Mouse (Mus musculus) forebrain, embryonic 12.5 days (tissue): ENCODE data around the gene Gmds. TPM values are rescaled to one million over a fixed set of nuclear protein-coding genes. Genes with fewer than 3 reads are reported as not detected.
A peak's percentile ranks its signal among the peaks of the same experiment; 100 is the strongest.

Experiments
- ATAC-seq: fragments of 200-750 bp; cut with Nextera tagmentation; 2 replicates; pipeline ENCODE4 v1.8.0; 2017; ENCODE audit warnings: moderate TSS enrichment; ENCODE audit not compliant: low FRiP score
- H3K27ac ChIP-seq: fragments of 300-500 bp; sonication (generic); 2 replicates; pipeline ENCODE4 v1.5.1; 2016; ENCODE audit warnings: mild to moderate bottlenecking
- H3K27me3 ChIP-seq: fragments of 300-500 bp; sonication (generic); 2 replicates; pipeline ENCODE4 v1.6.1; 2016; ENCODE audit warnings: mild to moderate bottlenecking
- H3K36me3 ChIP-seq: fragments of 300-500 bp; sonication (generic); replicated peaks from 2 replicates; pipeline ENCODE4 v1.6.1; 2016; ENCODE audit warnings: mild to moderate bottlenecking
- H3K4me1 ChIP-seq: fragments of 300-500 bp; sonication (generic); 2 replicates; pipeline ENCODE4 v1.6.1; 2016
- H3K4me2 ChIP-seq: fragments of 300-500 bp; sonication (generic); 2 replicates; pipeline ENCODE4 v1.6.1; 2016; ENCODE audit warnings: mild to moderate bottlenecking, moderate library complexity
- H3K4me3 ChIP-seq: fragments of 300-500 bp; sonication (generic); replicated peaks from 2 replicates; pipeline ENCODE4 v1.5.1; 2016; ENCODE audit warnings: mild to moderate bottlenecking
- H3K9ac ChIP-seq: fragments of 300-500 bp; sonication (generic); 2 replicates; pipeline ENCODE4 v1.6.1; 2016; ENCODE audit warnings: mild to moderate bottlenecking
- H3K9me3 ChIP-seq: fragments of 300-500 bp; sonication (generic); 2 replicates; pipeline ENCODE4 v1.6.1; 2016
- WGBS: fragments of 180-500 bp; shearing (Covaris S2); methylation state at CpG from one replicate; pipeline ENCODE4 v1.1.7; 2016; 5-methylcytosine and 5-hydroxymethylcytosine counted together
- polyA plus RNA-seq: library from polyadenylated mRNA; unstranded; fragments of >200 nt; fragmentation: Nextera tagmentation; extraction: Ambion mirVana; gene quantifications from 2 replicates; pipeline ENCODE4 v1.2.1, GENCODE M21; 2016

Gmds gene
- polyA plus RNA-seq, 1 experiment from 2014 or later: 31.4 TPM

- H3K9me3 ChIP-seq: no peaks in the 10 kb centered on the region
- H3K4me1 ChIP-seq: peaks cover 6% of the 10 kb centered on the region
- H3K27me3 ChIP-seq: no peaks in the 10 kb centered on the region
- no peak overlapping the region for H3K9ac ChIP-seq
- no peaks in the 10 kb centered on the region for H3K36me3 ChIP-seq
- peak; percentile 83 for ATAC-seq
- 0 out of 2 replicates have a peak overlapping the region, but pooled peaks have one; percentile 8 for H3K4me2 ChIP-seq
- H3K4me3 ChIP-seq: no peak overlapping the region
- peak overlapping the region; percentile 36 for H3K27ac ChIP-seq
- 15% methylated on average over 3 of the region's 3 CpGs for WGBS
Measured at GRCm38 (mm10) chr13:32179906-32180305, 158.6 kb downstream of the Gmds start.

GRCm38 (mm10) chr13:32178682-32179081 is 159.9 kb downstream of the Gmds start:
- peaks cover 6% of the 10 kb centered on the region for H3K4me1 ChIP-seq
- no peaks in the 10 kb centered on the region for H3K36me3 ChIP-seq
- no peak overlapping the region for H3K4me2 ChIP-seq
- H3K9ac ChIP-seq: no peak overlapping the region
- 92% methylated on average over 1 of the region's 1 CpGs for WGBS
- H3K27me3 ChIP-seq: no peaks in the 10 kb centered on the region
- H3K27ac ChIP-seq: no peak overlapping the region
- H3K4me3 ChIP-seq: no peak overlapping the region
- ATAC-seq: no peak
- H3K9me3 ChIP-seq: no peaks in the 10 kb centered on the region

GRCm38 (mm10) chr13:32177852-32178453 is 160.6 kb downstream of the Gmds start:
- Histone ChIP-seq H3K4me1 (peaks cover 6% of the 10 kb centered on the region), H3K9me3 (no peaks in the 10 kb centered on the region), H3K4me3 (no peak overlapping the region), H3K9ac (no peak overlapping the region), H3K27me3 (no peaks in the 10 kb centered on the region), H3K27ac (no peak overlapping the region), H3K4me2 (no peak overlapping the region), H3K36me3 (no peaks in the 10 kb centered on the region)
- WGBS: 75% methylated on average over 2 of the region's 2 CpGs
- ATAC-seq: no peak

- ATAC-seq: no peak
- 77% methylated on average over 2 of the region's 2 CpGs for WGBS
- Histone ChIP-seq H3K27me3 (no peaks in the 10 kb centered on the region), H3K9ac (no peak overlapping the region), H3K4me2 (no peak overlapping the region), H3K9me3 (no peaks in the 10 kb centered on the region), H3K36me3 (no peaks in the 10 kb centered on the region), H3K4me1 (peaks cover 5% of the 10 kb centered on the region), H3K4me3 (no peak overlapping the region), H3K27ac (no peak overlapping the region)
Measured at GRCm38 (mm10) chr13:32175028-32175427, 163.5 kb downstream of the Gmds start.

- H3K9me3 ChIP-seq: no peaks in the 10 kb centered on the region
- 54% methylated on average over 5 of the region's 5 CpGs for WGBS
- H3K4me2 ChIP-seq: no peak overlapping the region
- H3K4me1 ChIP-seq: no peaks in the 10 kb centered on the region
- H3K27me3 ChIP-seq: no peaks in the 10 kb centered on the region
- no peak for ATAC-seq
- no peak overlapping the region for H3K4me3 ChIP-seq
- no peak overlapping the region for H3K9ac ChIP-seq
- no peaks in the 10 kb centered on the region for H3K36me3 ChIP-seq
- no peak overlapping the region for H3K27ac ChIP-seq
Measured at GRCm38 (mm10) chr13:32169173-32169572, 169.4 kb downstream of the Gmds start.

GRCm38 (mm10) chr13:32167806-32168205 is 170.7 kb downstream of the Gmds start:
- H3K4me2 ChIP-seq: no peak overlapping the region
- no peak for ATAC-seq
- 87% methylated on average over 6 of the region's 6 CpGs for WGBS
- H3K4me1 ChIP-seq: no peaks in the 10 kb centered on the region
- H3K36me3 ChIP-seq: no peaks in the 10 kb centered on the region
- H3K27me3 ChIP-seq: no peaks in the 10 kb centered on the region
- no peak overlapping the region for H3K4me3 ChIP-seq
- no peak overlapping the region for H3K9ac ChIP-seq
- H3K9me3 ChIP-seq: no peaks in the 10 kb centered on the region
- no peak overlapping the region for H3K27ac ChIP-seq

- H3K9ac ChIP-seq: no peak overlapping the region
- WGBS: 48% methylated on average over 2 of the region's 2 CpGs
- ATAC-seq: no peak
- no peaks in the 10 kb centered on the region for H3K4me1 ChIP-seq
- H3K4me3 ChIP-seq: no peak overlapping the region
- H3K27me3 ChIP-seq: no peaks in the 10 kb centered on the region
- H3K9me3 ChIP-seq: no peaks in the 10 kb centered on the region
- H3K4me2 ChIP-seq: no peak overlapping the region
- H3K27ac ChIP-seq: no peak overlapping the region
- no peaks in the 10 kb centered on the region for H3K36me3 ChIP-seq
Measured at GRCm38 (mm10) chr13:32165581-32165980, 173.0 kb downstream of the Gmds start.

GRCm38 (mm10) chr13:32161567-32161966 is 177.0 kb downstream of the Gmds start:
- Histone ChIP-seq H3K27ac (no peak overlapping the region), H3K27me3 (no peaks in the 10 kb centered on the region), H3K9ac (no peak overlapping the region), H3K36me3 (no peaks in the 10 kb centered on the region), H3K4me2 (no peak overlapping the region), H3K4me3 (no peak overlapping the region), H3K9me3 (no peaks in the 10 kb centered on the region), H3K4me1 (no peaks in the 10 kb centered on the region)
- no peak for ATAC-seq
- 55% methylated on average over 2 of the region's 2 CpGs for WGBS

GRCm38 (mm10) chr13:32158240-32158639 is 180.3 kb downstream of the Gmds start:
- WGBS: 60% methylated on average over 2 of the region's 2 CpGs

GRCm38 (mm10) chr13:32145916-32146315 is 192.6 kb downstream of the Gmds start:
- 68% methylated on average over 1 of the region's 1 CpGs for WGBS

More at GRCm38 (mm10) chr13:32158240-32158639, 180.3 kb downstream of the Gmds start:
- Histone ChIP-seq H3K4me3 (no peak overlapping the region), H3K4me1 (no peaks in the 10 kb centered on the region), H3K36me3 (no peaks in the 10 kb centered on the region), H3K9me3 (no peaks in the 10 kb centered on the region), H3K27ac (no peak overlapping the region), H3K9ac (no peak overlapping the region), H3K4me2 (no peak overlapping the region), H3K27me3 (no peaks in the 10 kb centered on the region)
- no peak for ATAC-seq

GRCm38 (mm10) chr13:32145179-32145578 is 193.4 kb downstream of the Gmds start:
- no peak overlapping the region for H3K4me3 ChIP-seq
- no peaks in the 10 kb centered on the region for H3K4me1 ChIP-seq
- no peaks in the 10 kb centered on the region for H3K9me3 ChIP-seq
- no peak for ATAC-seq
- H3K27ac ChIP-seq: no peak overlapping the region
- H3K27me3 ChIP-seq: no peaks in the 10 kb centered on the region
- 57% methylated on average over 2 of the region's 2 CpGs for WGBS
- H3K9ac ChIP-seq: no peak overlapping the region
- H3K36me3 ChIP-seq: no peaks in the 10 kb centered on the region
- no peak overlapping the region for H3K4me2 ChIP-seq

More at GRCm38 (mm10) chr13:32145916-32146315, 192.6 kb downstream of the Gmds start:
- Histone ChIP-seq H3K36me3 (no peaks in the 10 kb centered on the region), H3K27me3 (no peaks in the 10 kb centered on the region), H3K4me3 (no peak overlapping the region), H3K27ac (no peak overlapping the region), H3K9me3 (no peaks in the 10 kb centered on the region), H3K4me1 (no peaks in the 10 kb centered on the region), H3K9ac (no peak overlapping the region), H3K4me2 (no peak overlapping the region)
- no peak for ATAC-seq

- 87% methylated on average over 3 of the region's 3 CpGs for WGBS
- no peak for ATAC-seq
Measured at GRCm38 (mm10) chr13:32143651-32144050, 194.9 kb downstream of the Gmds start.

GRCm38 (mm10) chr13:32134663-32135273 is 203.8 kb downstream of the Gmds start:
- Histone ChIP-seq H3K9ac (no peak overlapping the region), H3K4me1 (no peaks in the 10 kb centered on the region), H3K36me3 (no peaks in the 10 kb centered on the region), H3K4me2 (no peak overlapping the region), H3K27ac (no peak overlapping the region), H3K27me3 (no peaks in the 10 kb centered on the region), H3K4me3 (no peak overlapping the region), H3K9me3 (no peaks in the 10 kb centered on the region)
- no peak for ATAC-seq
- 74% methylated on average over 4 of the region's 4 CpGs for WGBS

More at GRCm38 (mm10) chr13:32143651-32144050, 194.9 kb downstream of the Gmds start:
- Histone ChIP-seq H3K4me3 (no peak overlapping the region), H3K27me3 (no peaks in the 10 kb centered on the region), H3K9ac (no peak overlapping the region), H3K36me3 (no peaks in the 10 kb centered on the region), H3K4me1 (no peaks in the 10 kb centered on the region), H3K9me3 (no peaks in the 10 kb centered on the region), H3K4me2 (no peak overlapping the region), H3K27ac (no peak overlapping the region)
